Mouse (Mus musculus): ENCODE data around the gene AC141477.1. TPM values are rescaled to one million over a fixed set of nuclear protein-coding genes. Genes with fewer than 3 reads are reported as not detected.

The AC141477.1 gene
- polyA plus RNA-seq, 1 experiment from 2014 or later = not detected

- H3K9ac ChIP-seq = no peak overlapping the region
- H3K36me3 ChIP-seq = peaks cover 95% of the 10 kb centered on the region
- no peaks in the 10 kb centered on the region for H3K4me1 ChIP-seq
- H3K4me3 ChIP-seq = no peak overlapping the region
- ATAC-seq = no peak
- no peaks in the 10 kb centered on the region for H3K9me3 ChIP-seq (replicated peaks)
- H3K4me2 ChIP-seq = no peak overlapping the region
- WGBS (ENCODE audit: insufficient replicate concordance) = 91% methylated on average over 9 of the region's 9 CpGs
- no peak overlapping the region for H3K27ac ChIP-seq
- H3K27me3 ChIP-seq (replicated peaks) = no peaks in the 10 kb centered on the region
Measured at GRCm38 (mm10) chr10:76391166-76391565, 49.1 kb downstream of the AC141477.1 start.

Other genes with a start within 250 kb of the AC141477.1 start
- gene Prmt2, start 202.6 kb downstream of the AC141477.1 start, polyA plus RNA-seq (2016; fragmentation: Nextera tagmentation; extraction: Ambion mirVana) = 10.1 and 10.5 TPM in 2 replicates
- gene S100b, start 186.6 kb downstream of the AC141477.1 start, polyA plus RNA-seq (2016; fragmentation: Nextera tagmentation; extraction: Ambion mirVana) = not detected in 2 replicates
- 2.4 and 2.7 TPM in 2 replicates for gene Dip2a, start 95.2 kb downstream of the AC141477.1 start, polyA plus RNA-seq (2016; fragmentation: Nextera tagmentation; extraction: Ambion mirVana)
- gene Pcnt, start 2.3 kb upstream of the AC141477.1 start, polyA plus RNA-seq (2016; fragmentation: Nextera tagmentation; extraction: Ambion mirVana) = 12.6 and 13.8 TPM in 2 replicates
- gene 2610028H24Rik, start 8.6 kb upstream of the AC141477.1 start, polyA plus RNA-seq (2016; fragmentation: Nextera tagmentation; extraction: Ambion mirVana) = not detected in 2 replicates
- 39.1 and 43.3 TPM in 2 replicates for gene Mcm3ap, start 28.5 kb upstream of the AC141477.1 start, polyA plus RNA-seq (2016; fragmentation: Nextera tagmentation; extraction: Ambion mirVana)
- 5.3 and 5.7 TPM in 2 replicates for gene Ybey, start 28.7 kb upstream of the AC141477.1 start, polyA plus RNA-seq (2016; fragmentation: Nextera tagmentation; extraction: Ambion mirVana)
- 51.9 and 53.5 TPM in 2 replicates for gene Lss, start 91.1 kb upstream of the AC141477.1 start, polyA plus RNA-seq (2016; fragmentation: Nextera tagmentation; extraction: Ambion mirVana)
- gene Spatc1l, start 121.8 kb upstream of the AC141477.1 start, polyA plus RNA-seq (2016; fragmentation: Nextera tagmentation; extraction: Ambion mirVana) = not detected in 2 replicates
- gene Ftcd, start 135.2 kb upstream of the AC141477.1 start, polyA plus RNA-seq (2016; fragmentation: Nextera tagmentation; extraction: Ambion mirVana) = 18.3 and 18.6 TPM in 2 replicates
- gene Col6a2, start 183.2 kb upstream of the AC141477.1 start, polyA plus RNA-seq (2016; fragmentation: Nextera tagmentation; extraction: Ambion mirVana) = 14.4 and 16.6 TPM in 2 replicates

Measured in liver, embryonic 12.5 days (tissue).